Mouse (Mus musculus) limb, embryonic 13.5 days (tissue): ENCODE data around the gene Ythdc1. TPM values are rescaled to one million over a fixed set of nuclear protein-coding genes. Genes with fewer than 3 reads are reported as not detected.
"Not testable (repeated sequence)": the region's sequence is repeated elsewhere in the genome, so short reads cannot be mapped to it uniquely, and the experiment has no call there.

ENCODE experiments used
- ATAC-seq: fragments of 200-750 bp; cut with Nextera tagmentation; 2 replicates; pipeline ENCODE4 v1.8.0; 2017; ENCODE audit warnings: low read depth, moderate number of reproducible peaks, moderate TSS enrichment; ENCODE audit not compliant: low FRiP score
- H3K27ac ChIP-seq: fragments of 300-500 bp; sonication (generic); 2 replicates; pipeline ENCODE4 v1.5.1; 2015; ENCODE audit warnings: inconsistent platforms, mild to moderate bottlenecking, moderate library complexity
- H3K27me3 ChIP-seq: fragments of 300-500 bp; sonication (generic); 2 replicates; pipeline ENCODE4 v1.6.1; 2015; ENCODE audit warnings: mild to moderate bottlenecking, inconsistent platforms
- H3K36me3 ChIP-seq: fragments of 300-500 bp; sonication (generic); 2 replicates; pipeline ENCODE4 v1.6.1; 2015; ENCODE audit warnings: inconsistent platforms, mild to moderate bottlenecking, moderate library complexity
- H3K4me1 ChIP-seq: fragments of 300-500 bp; sonication (generic); 2 replicates; pipeline ENCODE4 v1.6.1; 2015; ENCODE audit warnings: inconsistent platforms
- H3K4me2 ChIP-seq: fragments of 300-500 bp; sonication (generic); replicated peaks from 2 replicates; pipeline ENCODE4 v1.6.1; 2015; ENCODE audit warnings: inconsistent platforms, mild to moderate bottlenecking, moderate library complexity
- H3K4me3 ChIP-seq: fragments of 300-500 bp; sonication (generic); 2 replicates; pipeline ENCODE4 v1.5.1; 2015; ENCODE audit warnings: moderate library complexity, mild to moderate bottlenecking, inconsistent platforms
- H3K9ac ChIP-seq: fragments of 300-500 bp; sonication (generic); 2 replicates; pipeline ENCODE4 v1.6.1; 2015; ENCODE audit warnings: mild to moderate bottlenecking, inconsistent platforms
- H3K9me3 ChIP-seq: fragments of 300-500 bp; sonication (generic); 2 replicates; pipeline ENCODE4 v1.6.1; 2016; ENCODE audit warnings: inconsistent platforms
- WGBS: fragments of 180-500 bp; shearing (Covaris S2); methylation state at CpG from one replicate; pipeline ENCODE4 v1.1.7; 2015; 5-methylcytosine and 5-hydroxymethylcytosine counted together
- polyA plus RNA-seq: library from polyadenylated mRNA; unstranded; fragments of >200 nt; fragmentation: Nextera tagmentation; extraction: Ambion mirVana; gene quantifications from 2 replicates; pipeline ENCODE4 v1.2.1, GENCODE M21; 2015

Gene Ythdc1
- polyA plus RNA-seq, 1 experiment from 2014 or later, result 43.2 TPM

GRCm38 (mm10) chr5:86836378-86836777 is 32.4 kb downstream of the Ythdc1 start:
- not testable (repeated sequence) for ATAC-seq, H3K27me3 ChIP-seq, H3K9ac ChIP-seq, H3K27ac ChIP-seq, H3K9me3 ChIP-seq, H3K4me1 ChIP-seq, H3K4me3 ChIP-seq, H3K4me2 ChIP-seq
- WGBS, result 95% methylated on average over 4 of the region's 4 CpGs
- H3K36me3 ChIP-seq, result peaks cover 23% of the 10 kb centered on the region

- no peak for ATAC-seq
- Histone ChIP-seq H3K27me3 (no peaks in the 10 kb centered on the region), H3K4me2 (no peak overlapping the region), H3K9me3 (0 out of 2 replicates have a peak, but pooled peaks cover 5% of the 10 kb centered on the region), H3K9ac (no peak overlapping the region), H3K4me3 (no peak overlapping the region), H3K36me3 (peaks cover 19% of the 10 kb centered on the region), H3K27ac (no peak overlapping the region), H3K4me1 (no peaks in the 10 kb centered on the region)
- WGBS, result 69% methylated on average over 1 of the region's 1 CpGs
Observed at GRCm38 (mm10) chr5:86838110-86838509, 34.1 kb downstream of the Ythdc1 start.

GRCm38 (mm10) chr5:86839472-86839871 is 35.5 kb downstream of the Ythdc1 start:
- 91% methylated on average over 1 of the region's 1 CpGs for WGBS
- no peak overlapping the region for H3K4me2 ChIP-seq

GRCm38 (mm10) chr5:86840207-86840606 is 36.2 kb downstream of the Ythdc1 start:
- Histone ChIP-seq H3K27ac (no peak overlapping the region), H3K36me3 (peaks cover 15% of the 10 kb centered on the region), H3K4me2 (no peak overlapping the region), H3K27me3 (no peaks in the 10 kb centered on the region), H3K9me3 (0 out of 2 replicates have a peak, but pooled peaks cover 5% of the 10 kb centered on the region), H3K4me1 (no peaks in the 10 kb centered on the region), H3K4me3 (no peak overlapping the region), H3K9ac (no peak overlapping the region)
- no peak for ATAC-seq
- WGBS, result 89% methylated on average over 2 of the region's 2 CpGs

More at GRCm38 (mm10) chr5:86839472-86839871, 35.5 kb downstream of the Ythdc1 start:
- H3K27me3 ChIP-seq, result no peaks in the 10 kb centered on the region
- H3K4me1 ChIP-seq, result no peaks in the 10 kb centered on the region
- 0 out of 2 replicates have a peak, but pooled peaks cover 5% of the 10 kb centered on the region for H3K9me3 ChIP-seq
- H3K27ac ChIP-seq, result no peak overlapping the region
- H3K9ac ChIP-seq, result no peak overlapping the region
- H3K36me3 ChIP-seq, result peaks cover 15% of the 10 kb centered on the region
- no peak overlapping the region for H3K4me3 ChIP-seq
- no peak for ATAC-seq

- H3K4me2 ChIP-seq, H3K36me3 ChIP-seq, H3K4me3 ChIP-seq, H3K27me3 ChIP-seq, H3K4me1 ChIP-seq, ATAC-seq, H3K9me3 ChIP-seq, H3K9ac ChIP-seq, H3K27ac ChIP-seq: not testable (repeated sequence)
Observed at GRCm38 (mm10) chr5:86841261-86841660, 37.2 kb downstream of the Ythdc1 start.

GRCm38 (mm10) chr5:86850104-86850503 is 46.1 kb downstream of the Ythdc1 start:
- Histone ChIP-seq H3K27me3 (no peaks in the 10 kb centered on the region), H3K9ac (no peak overlapping the region), H3K27ac (no peak overlapping the region), H3K9me3 (no peaks in the 10 kb centered on the region), H3K36me3 (no peaks in the 10 kb centered on the region), H3K4me2 (no peak overlapping the region), H3K4me3 (no peak overlapping the region), H3K4me1 (no peaks in the 10 kb centered on the region)
- no peak for ATAC-seq

GRCm38 (mm10) chr5:86851658-86852057 is 47.6 kb downstream of the Ythdc1 start:
- no peak for ATAC-seq

GRCm38 (mm10) chr5:86856505-86856904 is 52.5 kb downstream of the Ythdc1 start:
- not testable (repeated sequence) for H3K27ac ChIP-seq, H3K4me2 ChIP-seq, ATAC-seq, H3K9ac ChIP-seq, H3K9me3 ChIP-seq, H3K4me3 ChIP-seq, H3K36me3 ChIP-seq, H3K27me3 ChIP-seq, H3K4me1 ChIP-seq
- WGBS, result 83% methylated on average over 13 of the region's 13 CpGs

More at GRCm38 (mm10) chr5:86851658-86852057, 47.6 kb downstream of the Ythdc1 start:
- Histone ChIP-seq H3K9ac (no peak overlapping the region), H3K9me3 (no peaks in the 10 kb centered on the region), H3K36me3 (no peaks in the 10 kb centered on the region), H3K27me3 (no peaks in the 10 kb centered on the region), H3K27ac (no peak overlapping the region), H3K4me1 (no peaks in the 10 kb centered on the region), H3K4me2 (no peak overlapping the region), H3K4me3 (no peak overlapping the region)
- 62% methylated on average over 5 of the region's 5 CpGs for WGBS

GRCm38 (mm10) chr5:86857682-86858081 is 53.7 kb downstream of the Ythdc1 start:
- Histone ChIP-seq H3K4me3 (no peak overlapping the region), H3K9me3 (no peaks in the 10 kb centered on the region), H3K4me1 (no peaks in the 10 kb centered on the region), H3K27me3 (no peaks in the 10 kb centered on the region), H3K9ac (no peak overlapping the region), H3K36me3 (no peaks in the 10 kb centered on the region), H3K4me2 (no peak overlapping the region), H3K27ac (no peak overlapping the region)
- WGBS, result 29% methylated on average over 1 of the region's 1 CpGs
- no peak for ATAC-seq

GRCm38 (mm10) chr5:86858336-86858735 is 54.3 kb downstream of the Ythdc1 start:
- Histone ChIP-seq H3K4me3 (no peak overlapping the region), H3K4me2 (no peak overlapping the region), H3K9me3 (no peaks in the 10 kb centered on the region), H3K27ac (no peak overlapping the region), H3K27me3 (no peaks in the 10 kb centered on the region), H3K36me3 (no peaks in the 10 kb centered on the region), H3K9ac (no peak overlapping the region), H3K4me1 (no peaks in the 10 kb centered on the region)
- WGBS, result 57% methylated on average over 3 of the region's 3 CpGs
- ATAC-seq, result no peak

GRCm38 (mm10) chr5:86871877-86872276 is 67.9 kb downstream of the Ythdc1 start:
- H3K36me3 ChIP-seq, result no peaks in the 10 kb centered on the region
- no peak overlapping the region for H3K9ac ChIP-seq
- no peaks in the 10 kb centered on the region for H3K4me1 ChIP-seq
- H3K4me3 ChIP-seq, result no peak overlapping the region
- H3K9me3 ChIP-seq, result no peaks in the 10 kb centered on the region
- no peak overlapping the region for H3K27ac ChIP-seq
- no peaks in the 10 kb centered on the region for H3K27me3 ChIP-seq
- ATAC-seq, result no peak
- H3K4me2 ChIP-seq, result no peak overlapping the region
- 48% methylated on average over 1 of the region's 1 CpGs for WGBS
